Mouse (Mus musculus): ENCODE data around the gene Ano7. TPM values are rescaled to one million over a fixed set of nuclear protein-coding genes. Genes with fewer than 3 reads are reported as not detected.

The Ano7 gene
- polyA plus RNA-seq, 1 experiment from 2014 or later, result 3.7 TPM

DNA sequence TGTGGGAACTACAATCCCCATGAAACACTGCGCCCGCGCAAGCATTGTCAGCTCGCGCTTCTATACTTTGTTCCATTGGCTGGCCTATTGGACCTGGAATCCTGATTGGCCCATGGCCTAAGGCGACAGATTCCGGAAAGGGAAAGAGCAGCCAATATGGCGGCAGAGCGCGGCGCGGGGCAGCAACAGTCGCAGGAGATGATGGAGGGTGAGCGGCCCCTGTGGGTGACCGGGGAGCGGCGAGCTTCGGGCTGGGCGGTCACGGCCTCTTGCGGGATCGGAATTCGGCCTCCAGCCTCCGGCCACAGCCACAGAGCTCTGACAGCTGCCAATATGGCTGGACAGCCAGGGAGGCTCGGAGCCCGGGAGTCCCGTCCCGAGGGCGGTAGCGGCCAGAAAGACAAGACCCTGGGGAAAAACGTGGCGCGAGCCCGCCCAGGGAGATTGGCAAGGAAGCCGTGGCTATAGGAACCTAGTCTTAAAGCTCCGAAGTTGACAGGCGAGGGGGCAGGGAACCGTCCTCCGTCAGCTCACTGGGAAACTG lies 30.2 kb upstream of the Ano7 start:
- 0 out of 2 replicates have a peak, but pooled peaks cover 3% of the 10 kb centered on the region for H3K36me3 ChIP-seq (ENCODE audit: control insufficient read depth, insufficient read depth, low read length)
- ATAC-seq (ENCODE audit: low FRiP score, low TSS enrichment) (peak; percentile 96), DNase-seq (ENCODE audit: low spot score) (peak; percentile 92)
- no peaks in the 10 kb centered on the region for H3K27me3 ChIP-seq (ENCODE audit: control insufficient read depth, insufficient read depth, low read length)
- peak overlapping the region; percentile 65 for H3K27ac ChIP-seq (replicated peaks)
- peak overlapping the region; percentile 79 for H3K9ac ChIP-seq (ENCODE audit: low read length)
- peak overlapping the region; percentile 90 for H3K4me2 ChIP-seq (replicated peaks; ENCODE audit: low read depth)
- 1% methylated on average over 39 of the region's 39 CpGs for WGBS
- peak; percentile 68 for TF ChIP-seq CTCF (IDR thresholded peaks at IDR 0.05; ENCODE audit: low read depth)
- no peak for TF ChIP-seq EP300 (optimal IDR thresholded peaks at IDR 0.05)
- peak overlapping the region; percentile 90 for H3K4me3 ChIP-seq (ENCODE audit: low read depth, low read length)
- H3K4me1 ChIP-seq (replicated peaks; ENCODE audit: control insufficient read depth, insufficient read depth), result 0 out of 2 replicates have a peak, but pooled peaks cover 2% of the 10 kb centered on the region
- no peaks in the 10 kb centered on the region for H3K9me3 ChIP-seq (ENCODE audit: control insufficient read depth, low read length)

DNA sequence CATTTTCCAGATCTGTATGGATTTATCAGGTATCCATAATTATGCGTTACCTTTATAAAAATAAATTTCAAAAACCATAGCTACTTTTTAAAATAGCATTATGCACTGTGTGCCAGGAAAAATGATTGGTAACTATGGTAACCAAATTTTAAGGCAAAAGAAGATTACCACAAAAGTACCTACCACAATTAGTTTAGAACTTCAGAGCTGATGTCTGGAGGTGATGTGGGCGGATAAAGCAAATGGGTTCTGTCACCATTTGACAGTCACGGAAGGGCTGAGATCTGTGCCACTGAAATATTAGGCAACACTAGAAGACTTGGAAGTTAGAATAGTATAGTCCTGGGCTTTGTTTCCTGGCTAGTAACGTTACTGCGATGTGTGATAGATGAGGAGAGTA lies 26.6 kb upstream of the Ano7 start:
- Histone ChIP-seq H3K4me3 (ENCODE audit: low read depth, low read length) (no peak overlapping the region), H3K9ac (ENCODE audit: low read length) (no peak overlapping the region), H3K4me1 (replicated peaks; ENCODE audit: control insufficient read depth, insufficient read depth) (0 out of 2 replicates have a peak, but pooled peaks cover 2% of the 10 kb centered on the region), H3K27me3 (ENCODE audit: control insufficient read depth, insufficient read depth, low read length) (no peaks in the 10 kb centered on the region), H3K27ac (replicated peaks) (no peak overlapping the region), H3K36me3 (ENCODE audit: control insufficient read depth, insufficient read depth, low read length) (peaks cover 8% of the 10 kb centered on the region), H3K4me2 (replicated peaks; ENCODE audit: low read depth) (no peak overlapping the region), H3K9me3 (ENCODE audit: control insufficient read depth, low read length) (no peaks in the 10 kb centered on the region)
- WGBS, result 91% methylated on average over 5 of the region's 5 CpGs
- no peak for DNase-seq (ENCODE audit: low spot score)
- TF ChIP-seq EP300 (optimal IDR thresholded peaks at IDR 0.05) (no peak), CTCF (IDR thresholded peaks at IDR 0.05; ENCODE audit: low read depth) (no peak)
- ATAC-seq (ENCODE audit: low FRiP score, low TSS enrichment), result no peak

DNA sequence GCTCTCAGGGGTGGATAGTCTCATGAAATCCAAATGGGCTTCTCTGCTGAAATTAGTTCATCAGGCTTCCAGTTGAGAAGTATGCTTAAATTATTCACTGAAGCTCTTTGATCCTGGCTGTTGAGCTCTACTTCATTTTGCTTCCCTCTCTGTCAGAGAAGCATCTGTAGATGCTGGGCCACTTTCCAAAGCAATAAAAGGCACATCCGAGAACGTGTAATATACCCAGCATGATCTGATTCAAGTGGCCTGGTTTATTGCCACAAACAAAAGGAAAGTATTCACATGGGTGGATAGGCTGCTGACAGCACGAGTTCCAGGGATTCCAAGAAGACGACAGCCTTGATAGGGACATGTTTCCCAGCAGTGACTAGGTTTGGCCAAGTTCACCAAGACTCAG lies 24.0 kb upstream of the Ano7 start:
- no peak for TF ChIP-seq CTCF (IDR thresholded peaks at IDR 0.05; ENCODE audit: low read depth)
- no peak for TF ChIP-seq EP300 (optimal IDR thresholded peaks at IDR 0.05)
- no peak overlapping the region for H3K4me3 ChIP-seq (ENCODE audit: low read depth, low read length)
- H3K4me2 ChIP-seq (replicated peaks; ENCODE audit: low read depth), result no peak overlapping the region
- no peak for ATAC-seq (ENCODE audit: low FRiP score, low TSS enrichment)
- no peaks in the 10 kb centered on the region for H3K9me3 ChIP-seq (ENCODE audit: control insufficient read depth, low read length)
- no peaks in the 10 kb centered on the region for H3K27me3 ChIP-seq (ENCODE audit: control insufficient read depth, insufficient read depth, low read length)
- H3K9ac ChIP-seq (ENCODE audit: low read length), result no peak overlapping the region
- no peak overlapping the region for H3K27ac ChIP-seq (replicated peaks)
- H3K36me3 ChIP-seq (ENCODE audit: control insufficient read depth, insufficient read depth, low read length), result peaks cover 12% of the 10 kb centered on the region
- 85% methylated on average over 4 of the region's 4 CpGs for WGBS
- DNase-seq (ENCODE audit: low spot score), result no peak
- H3K4me1 ChIP-seq (replicated peaks; ENCODE audit: control insufficient read depth, insufficient read depth), result no peaks in the 10 kb centered on the region

DNA sequence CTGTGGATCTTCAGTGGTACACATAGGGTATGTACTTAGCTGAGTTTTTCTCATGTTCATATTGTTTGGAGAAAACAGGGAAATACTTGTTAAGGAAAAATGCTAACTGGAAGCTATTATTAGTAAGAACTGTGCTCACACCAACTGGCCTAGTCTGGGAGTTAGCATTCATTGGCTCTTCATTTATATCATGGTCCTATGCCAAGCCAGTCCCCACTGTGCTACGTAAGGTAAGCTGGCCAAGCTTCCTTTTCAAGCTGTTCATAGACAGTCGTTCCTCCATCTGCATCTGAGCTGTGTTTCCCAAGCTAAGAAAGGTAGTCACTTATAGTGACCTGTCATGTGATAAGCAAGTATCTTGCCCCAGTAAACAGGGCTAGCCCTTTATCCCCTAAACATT lies 21.0 kb upstream of the Ano7 start:
- H3K36me3 ChIP-seq (ENCODE audit: control insufficient read depth, insufficient read depth, low read length), result peaks cover 9% of the 10 kb centered on the region
- no peak for TF ChIP-seq EP300 (optimal IDR thresholded peaks at IDR 0.05)
- TF ChIP-seq CTCF (IDR thresholded peaks at IDR 0.05; ENCODE audit: low read depth), result no peak

DNA sequence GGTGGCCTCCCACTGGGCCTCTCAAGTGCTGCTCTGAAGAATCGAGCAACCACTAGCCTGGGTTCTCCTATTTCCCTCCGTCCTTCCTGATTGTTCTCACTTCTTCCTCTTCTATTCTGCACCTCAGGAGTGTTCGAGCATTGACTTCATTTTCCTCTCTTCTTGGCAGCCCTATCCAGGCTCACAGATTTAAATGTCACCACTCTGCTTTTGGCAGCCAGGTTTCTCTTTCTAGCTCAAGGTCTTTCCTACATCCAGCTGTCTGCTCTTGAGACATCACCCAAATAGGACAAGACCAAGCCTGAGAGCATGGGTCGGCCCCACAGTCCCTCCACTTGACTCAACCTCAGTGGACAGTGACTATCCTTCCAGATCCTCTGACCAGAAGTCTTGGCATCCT lies 11.1 kb upstream of the Ano7 start:
- Histone ChIP-seq H3K4me1 (replicated peaks; ENCODE audit: control insufficient read depth, insufficient read depth) (no peaks in the 10 kb centered on the region), H3K36me3 (ENCODE audit: control insufficient read depth, insufficient read depth, low read length) (peaks cover 15% of the 10 kb centered on the region), H3K27ac (replicated peaks) (no peak overlapping the region), H3K4me2 (replicated peaks; ENCODE audit: low read depth) (no peak overlapping the region), H3K9ac (ENCODE audit: low read length) (no peak overlapping the region), H3K9me3 (ENCODE audit: control insufficient read depth, low read length) (no peaks in the 10 kb centered on the region), H3K27me3 (ENCODE audit: control insufficient read depth, insufficient read depth, low read length) (no peaks in the 10 kb centered on the region), H3K4me3 (ENCODE audit: low read depth, low read length) (no peak overlapping the region)
- no peak for DNase-seq (ENCODE audit: low spot score)
- ATAC-seq (ENCODE audit: low FRiP score, low TSS enrichment), result no peak
- 85% methylated on average over 4 of the region's 4 CpGs for WGBS
- TF ChIP-seq EP300 (optimal IDR thresholded peaks at IDR 0.05) (no peak), CTCF (IDR thresholded peaks at IDR 0.05; ENCODE audit: low read depth) (no peak)

More for the DNA sequence above, 21.0 kb upstream of the Ano7 start:
- WGBS, result 85% methylated on average over 2 of the region's 2 CpGs
- H3K4me2 ChIP-seq (replicated peaks; ENCODE audit: low read depth), result no peak overlapping the region
- H3K4me1 ChIP-seq (replicated peaks; ENCODE audit: control insufficient read depth, insufficient read depth), result no peaks in the 10 kb centered on the region
- ATAC-seq (ENCODE audit: low FRiP score, low TSS enrichment) (no peak), DNase-seq (ENCODE audit: low spot score) (no peak)
- H3K9ac ChIP-seq (ENCODE audit: low read length), result no peak overlapping the region
- no peaks in the 10 kb centered on the region for H3K27me3 ChIP-seq (ENCODE audit: control insufficient read depth, insufficient read depth, low read length)
- H3K9me3 ChIP-seq (ENCODE audit: control insufficient read depth, low read length), result no peaks in the 10 kb centered on the region
- no peak overlapping the region for H3K27ac ChIP-seq (replicated peaks)
- H3K4me3 ChIP-seq (ENCODE audit: low read depth, low read length), result no peak overlapping the region

DNA sequence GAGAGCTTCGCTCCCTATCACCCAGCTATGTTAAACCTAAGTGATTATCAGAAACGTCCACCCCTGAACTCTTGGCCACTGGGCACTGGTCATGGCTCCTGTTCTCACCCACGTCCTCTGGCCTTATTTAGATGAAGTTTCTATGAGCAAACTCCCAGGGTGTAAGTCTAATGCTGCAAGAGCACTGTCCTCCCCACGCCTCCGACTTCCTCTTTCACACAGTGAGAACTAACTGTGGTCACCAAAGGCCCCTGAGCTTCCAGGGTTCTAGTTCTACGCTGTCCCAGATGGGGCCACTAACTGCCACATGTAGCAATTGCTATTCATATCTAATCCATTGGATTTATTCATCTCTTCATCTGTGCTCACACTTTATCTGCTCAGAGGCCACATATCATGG lies 8.1 kb upstream of the Ano7 start:
- Histone ChIP-seq H3K36me3 (ENCODE audit: control insufficient read depth, insufficient read depth, low read length) (peaks cover 15% of the 10 kb centered on the region), H3K27me3 (ENCODE audit: control insufficient read depth, insufficient read depth, low read length) (no peaks in the 10 kb centered on the region), H3K4me1 (replicated peaks; ENCODE audit: control insufficient read depth, insufficient read depth) (no peaks in the 10 kb centered on the region), H3K4me2 (replicated peaks; ENCODE audit: low read depth) (no peak overlapping the region), H3K27ac (replicated peaks) (no peak overlapping the region), H3K9ac (ENCODE audit: low read length) (no peak overlapping the region), H3K9me3 (ENCODE audit: control insufficient read depth, low read length) (no peaks in the 10 kb centered on the region), H3K4me3 (ENCODE audit: low read depth, low read length) (no peak overlapping the region)
- DNase-seq (ENCODE audit: low spot score) (no peak), ATAC-seq (ENCODE audit: low FRiP score, low TSS enrichment) (no peak)
- TF ChIP-seq CTCF (IDR thresholded peaks at IDR 0.05; ENCODE audit: low read depth) (no peak), EP300 (optimal IDR thresholded peaks at IDR 0.05) (no peak)
- 90% methylated on average over 6 of the region's 6 CpGs for WGBS
